Mouse (Mus musculus) lung, postnatal 36 days (tissue): Measurements from ENCODE around the gene Gpd2.

Source experiments
- DNase-seq: peaks from one replicate; pipeline ENCODE4 v3.0.0; 2022; ENCODE audit warnings: mixed read lengths

Gene Gpd2

GRCm38 (mm10) chr2:57304212-57304611 lies 66.8 kb downstream of the Gpd2 start:
- DNase-seq: no peak

DNA sequence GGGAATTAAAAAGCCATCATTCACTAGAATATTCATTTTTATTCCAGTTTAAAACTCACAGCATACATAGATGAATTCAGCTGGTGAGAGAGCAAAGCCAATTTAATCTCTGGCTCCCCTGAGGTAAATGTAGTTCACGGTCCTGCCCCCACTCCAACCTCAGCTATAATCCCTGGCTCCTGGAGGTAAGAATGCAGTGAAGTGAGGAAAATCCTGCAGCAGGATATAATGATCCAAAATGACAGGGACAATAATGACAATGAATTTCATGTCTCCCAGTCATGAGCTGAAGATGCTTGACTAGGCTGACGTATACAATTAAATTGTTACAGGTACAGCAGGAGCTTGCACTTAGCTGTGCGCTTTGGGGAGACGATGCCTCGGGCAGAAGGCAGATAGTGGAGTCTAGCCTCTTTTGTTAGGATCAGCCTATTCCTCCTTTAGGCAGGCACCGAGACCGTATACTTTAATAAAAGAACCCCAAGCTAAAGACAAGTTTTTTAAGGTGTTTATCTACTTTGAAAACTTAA lies 74.9 kb downstream of the Gpd2 start:
- no peak for DNase-seq

DNA sequence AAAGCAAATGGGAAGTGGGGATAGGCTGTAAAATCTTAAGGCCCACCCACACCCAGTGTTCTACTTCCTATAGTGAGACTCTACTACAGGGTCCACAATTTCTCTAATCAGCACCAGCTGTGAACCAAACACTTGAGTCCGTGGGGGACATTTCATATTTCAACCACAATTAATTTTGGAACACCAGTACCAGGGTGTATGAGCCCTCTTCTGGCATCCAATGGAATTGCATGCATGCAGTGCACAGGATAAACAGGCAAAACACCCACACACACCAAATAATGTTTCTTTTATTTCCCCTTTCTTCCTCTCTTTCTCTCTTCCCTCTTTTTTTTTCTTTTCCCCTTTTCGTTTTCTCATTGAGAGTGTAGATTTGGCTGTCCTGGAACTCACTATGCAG lies 78.6 kb downstream of the Gpd2 start:
- DNase-seq: peak; percentile 78

GRCm38 (mm10) chr2:57318336-57318735 lies 80.9 kb downstream of the Gpd2 start:
- no peak for DNase-seq

DNA sequence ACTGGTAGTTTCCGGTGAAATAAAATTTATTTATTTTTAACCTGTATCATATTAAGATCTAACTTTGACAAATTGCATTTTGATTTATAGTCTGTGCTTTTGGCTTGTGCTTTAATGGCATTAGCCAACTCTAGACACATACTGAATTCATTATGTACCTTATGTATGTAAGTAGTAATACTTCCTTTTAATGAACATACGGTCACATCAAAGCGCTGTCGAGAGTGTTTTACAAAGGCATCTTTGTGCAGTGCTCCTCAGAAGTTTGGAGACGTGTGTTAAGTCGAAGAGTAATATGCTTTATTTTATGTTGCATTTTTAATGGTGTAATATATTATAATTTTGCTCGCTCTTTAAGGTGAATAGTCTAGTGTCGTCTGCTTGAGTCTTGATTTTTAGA lies 88.7 kb downstream of the Gpd2 start:
- DNase-seq: no peak

DNA sequence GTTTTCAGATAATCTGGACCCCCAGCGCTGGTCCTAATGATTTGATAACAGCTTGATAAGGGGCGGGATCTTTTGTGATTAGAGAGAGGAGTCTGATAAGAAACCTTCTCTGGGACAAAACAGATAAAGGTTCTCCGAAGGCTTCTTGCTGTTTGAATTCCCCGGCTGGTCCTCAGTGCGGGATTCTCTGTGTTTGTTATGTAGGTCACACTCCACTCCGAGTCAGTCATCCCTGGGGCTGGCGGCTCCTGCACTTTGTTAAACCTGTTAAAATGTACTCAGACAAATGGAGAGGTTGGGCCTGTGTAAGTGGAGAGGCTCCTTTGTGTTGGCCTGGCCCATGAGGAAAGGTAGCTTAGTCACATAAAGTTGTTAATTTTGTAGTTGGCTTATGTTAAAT lies 91.9 kb downstream of the Gpd2 start:
- DNase-seq: no peak

- no peak for DNase-seq
Observed at GRCm38 (mm10) chr2:57330812-57331211, 93.4 kb downstream of the Gpd2 start.

GRCm38 (mm10) chr2:57331266-57331665 lies 93.8 kb downstream of the Gpd2 start:
- no peak for DNase-seq

DNA sequence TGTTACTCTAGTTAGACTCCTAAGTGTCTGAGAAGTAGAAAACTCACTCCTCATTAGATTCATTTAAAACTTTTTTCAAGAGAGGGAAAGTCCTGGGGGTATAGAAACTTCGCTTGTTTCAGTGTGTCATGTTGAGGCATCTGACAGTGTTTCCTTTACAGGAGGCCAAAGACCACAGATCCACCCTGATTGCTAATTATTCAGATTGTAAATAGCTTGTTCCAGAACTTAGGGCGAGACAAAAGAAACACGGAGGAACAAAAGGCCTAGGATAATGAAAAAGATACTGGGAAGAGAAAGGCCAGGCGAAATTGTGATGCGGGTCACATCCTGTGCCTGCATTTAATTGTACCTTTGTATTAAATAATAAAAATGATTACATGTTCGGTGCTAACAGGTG lies 96.0 kb downstream of the Gpd2 start:
- no peak for DNase-seq

DNA sequence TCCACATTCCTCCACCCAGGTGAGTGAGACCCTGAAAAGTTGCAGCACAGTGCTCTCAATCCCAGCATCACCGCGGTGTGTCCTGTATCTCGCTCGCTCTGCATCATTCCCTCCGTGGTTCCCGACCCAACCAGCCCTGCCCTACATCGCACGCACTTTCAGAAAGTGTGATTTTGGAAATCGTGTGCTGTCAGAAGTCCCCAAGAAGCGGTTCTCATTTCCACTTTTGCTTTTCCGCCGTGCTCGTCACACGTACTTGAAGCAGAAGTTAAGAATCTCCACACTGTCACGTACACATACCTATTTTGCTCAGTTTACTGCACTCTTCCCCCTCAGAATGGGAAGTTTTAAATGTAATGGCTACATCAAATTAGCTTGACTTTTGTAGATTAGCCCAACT lies 98.0 kb downstream of the Gpd2 start:
- DNase-seq: no peak

GRCm38 (mm10) chr2:57338779-57339178 lies 101.3 kb downstream of the Gpd2 start:
- no peak for DNase-seq

DNA sequence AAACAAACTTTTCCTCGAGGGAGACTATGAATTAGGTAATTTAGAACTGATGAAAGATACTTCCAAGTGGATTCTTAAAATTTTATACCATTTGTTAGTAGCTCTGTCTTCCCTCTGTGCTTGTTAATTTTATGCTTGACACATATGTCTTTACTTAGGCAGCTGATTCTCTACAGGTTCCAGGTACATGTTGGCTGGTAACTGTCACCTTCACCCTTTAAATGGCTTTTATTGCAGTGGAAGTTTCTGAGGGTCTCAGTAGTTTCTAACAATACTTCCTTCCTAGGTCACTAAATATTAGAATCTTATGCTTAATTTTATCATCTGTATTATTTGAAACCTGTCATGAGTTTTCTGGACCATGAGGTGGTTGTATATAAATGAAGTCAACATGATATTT lies 105.5 kb downstream of the Gpd2 start:
- DNase-seq: no peak

DNA sequence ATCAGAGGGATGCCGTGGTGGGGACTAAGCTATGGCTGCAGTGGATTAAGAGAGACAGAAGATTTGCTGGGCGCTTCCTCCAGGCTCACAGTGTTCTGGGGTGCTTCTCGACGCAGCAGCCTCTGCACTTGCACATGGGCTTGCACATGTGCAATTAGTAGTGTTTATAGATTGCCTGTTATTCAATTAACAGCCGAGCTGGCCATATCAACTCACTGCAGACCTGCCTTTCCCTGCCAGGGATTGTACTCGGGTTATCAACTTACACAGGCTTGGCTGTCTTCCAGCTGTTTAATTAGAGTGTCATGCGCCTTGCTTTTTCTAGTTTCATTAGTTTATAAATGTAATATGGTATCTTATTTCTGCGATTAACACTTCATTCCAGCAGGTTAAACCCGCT lies 113.2 kb downstream of the Gpd2 start:
- peak; percentile 13 for DNase-seq

DNA sequence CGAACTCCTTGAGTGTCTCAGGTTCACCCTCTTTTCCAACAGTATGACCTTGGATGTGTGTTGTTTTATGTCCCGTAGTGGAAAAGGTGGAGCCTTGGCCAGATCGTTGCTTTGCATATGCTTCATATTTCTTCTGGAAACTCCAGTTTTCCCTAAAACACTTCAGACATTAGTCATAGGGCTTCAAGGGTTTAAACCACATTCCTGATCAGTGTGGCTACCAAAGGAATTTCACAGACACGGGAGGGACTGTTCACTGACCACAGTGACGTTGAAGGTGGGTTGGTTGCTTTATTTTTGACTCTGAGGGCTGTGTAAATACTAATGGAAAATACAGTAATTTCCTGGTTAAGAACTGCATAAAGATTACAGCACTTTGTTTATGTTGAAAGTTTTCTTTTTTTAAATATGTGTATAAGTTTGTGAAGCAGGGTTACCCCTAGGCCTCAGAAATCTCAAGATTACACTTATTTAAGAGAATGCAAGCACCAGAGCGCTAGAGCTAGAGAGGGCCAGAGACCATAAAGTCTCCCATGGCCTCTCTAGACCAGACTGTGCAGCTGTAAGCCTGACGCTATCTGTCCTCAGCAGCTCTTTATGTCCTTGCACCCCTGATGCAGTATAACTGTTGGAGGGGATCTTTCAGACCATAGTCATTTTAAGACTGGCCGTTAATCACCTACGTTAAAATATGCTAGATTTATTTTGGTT lies 116.4 kb downstream of the Gpd2 start:
- DNase-seq: peak; percentile 40

- no peak for DNase-seq
Observed at GRCm38 (mm10) chr2:57354848-57355247, 117.4 kb downstream of the Gpd2 start.

DNA sequence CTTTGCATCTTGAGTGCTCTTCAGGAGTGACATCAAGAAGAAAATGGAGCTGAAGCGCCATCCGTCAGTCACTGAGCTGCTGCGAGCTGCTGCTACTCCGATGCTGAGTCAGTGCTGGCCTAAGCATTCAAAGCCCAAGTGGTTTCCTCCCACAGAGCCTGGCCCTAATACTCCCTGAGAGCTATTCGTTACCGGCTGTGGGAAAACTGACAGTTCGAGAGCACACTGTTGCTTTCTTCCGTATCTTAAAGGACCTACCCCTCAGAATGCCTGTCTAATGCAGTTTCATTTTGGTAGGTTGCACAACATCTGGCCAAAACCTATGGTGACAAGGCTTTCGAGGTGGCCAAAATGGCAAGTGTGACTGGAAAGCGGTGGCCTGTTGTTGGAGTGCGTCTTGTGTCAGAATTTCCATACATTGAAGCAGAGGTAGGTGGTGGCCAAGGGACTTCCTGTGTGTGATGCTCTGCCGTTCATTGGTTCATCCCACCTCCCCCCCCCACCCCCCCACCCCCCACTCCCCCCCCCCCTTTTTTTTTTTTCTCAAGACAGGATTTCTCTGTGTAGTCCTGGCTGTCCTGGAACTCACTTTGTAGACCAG lies 118.9 kb downstream of the Gpd2 start:
- no peak for DNase-seq

DNA sequence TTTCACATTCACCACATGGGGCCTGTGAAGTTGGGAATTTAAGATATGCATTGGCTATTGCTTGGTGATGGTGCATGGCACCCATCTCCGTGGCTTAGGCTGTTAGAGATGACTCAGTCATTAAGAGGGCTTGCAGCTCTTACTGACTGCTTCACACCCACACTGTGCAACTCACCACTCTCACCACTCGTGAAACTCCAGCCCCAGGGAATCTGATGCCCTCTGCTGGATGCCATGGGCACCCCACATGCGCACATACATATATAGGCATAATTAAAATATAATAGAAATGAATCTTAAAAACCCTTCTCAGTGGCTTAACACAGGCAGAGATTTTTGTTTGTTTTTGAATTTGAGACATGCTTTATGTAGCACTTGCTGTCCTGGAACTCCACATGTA lies 125.1 kb downstream of the Gpd2 start:
- DNase-seq: peak; percentile 5

- no peak for DNase-seq
Observed at GRCm38 (mm10) chr2:57374647-57375046, 137.2 kb downstream of the Gpd2 start.

GRCm38 (mm10) chr2:57375138-57375837 lies 137.9 kb downstream of the Gpd2 start:
- no peak for DNase-seq

GRCm38 (mm10) chr2:57378147-57378889 lies 140.9 kb downstream of the Gpd2 start:
- DNase-seq: no peak

GRCm38 (mm10) chr2:57384625-57385024 lies 147.2 kb downstream of the Gpd2 start:
- DNase-seq: no peak

GRCm38 (mm10) chr2:57387816-57388215 lies 150.4 kb downstream of the Gpd2 start:
- no peak for DNase-seq

GRCm38 (mm10) chr2:57395071-57395470 lies 157.6 kb downstream of the Gpd2 start:
- DNase-seq: no peak
